Mouse (Mus musculus) thymus, postnatal 25 days (tissue): ENCODE results near the gene Ttc21b.
A peak's percentile ranks its signal among the peaks of the same experiment; 100 is the strongest.
"Not testable (repeated sequence)": the region's sequence is repeated elsewhere in the genome, so short reads cannot be mapped to it uniquely, and the experiment has no call there.

ENCODE experiments used
- DNase-seq: peaks from one replicate; pipeline ENCODE4 v3.0.0; 2022

Gene Ttc21b

GRCm38 (mm10) chr2:66256220-66257131 lies at the start of gene Ttc21b:
TSS of gene Ttc21b (minus strand) at chr2:66256617.
- peak; percentile 96 for DNase-seq

GRCm38 (mm10) chr2:66272551-66272950 lies 16.1 kb upstream of the Ttc21b start:
- DNase-seq: no peak

- DNase-seq: no peak
Observed at GRCm38 (mm10) chr2:66244013-66244412, 12.4 kb downstream of the Ttc21b start.

- no peak for DNase-seq
Observed at GRCm38 (mm10) chr2:66240334-66240733, 16.1 kb downstream of the Ttc21b start.

- DNase-seq: no peak
Observed at GRCm38 (mm10) chr2:66238886-66239285, 17.5 kb downstream of the Ttc21b start.

GRCm38 (mm10) chr2:66220954-66221353 lies 35.5 kb downstream of the Ttc21b start:
- no peak for DNase-seq

GRCm38 (mm10) chr2:66209875-66210274 lies 46.5 kb downstream of the Ttc21b start:
- DNase-seq: no peak

- DNase-seq: no peak
Observed at GRCm38 (mm10) chr2:66209353-66209752, 47.1 kb downstream of the Ttc21b start.

- DNase-seq: no peak
Observed at GRCm38 (mm10) chr2:66206796-66207195, 49.6 kb downstream of the Ttc21b start.

- no peak for DNase-seq
Observed at GRCm38 (mm10) chr2:66204218-66204617, 52.2 kb downstream of the Ttc21b start.

- no peak for DNase-seq
Observed at GRCm38 (mm10) chr2:66200195-66200594, 56.2 kb downstream of the Ttc21b start.

- DNase-seq: no peak
Observed at GRCm38 (mm10) chr2:66191691-66192100, 64.7 kb downstream of the Ttc21b start.

GRCm38 (mm10) chr2:66190157-66190556 lies 66.3 kb downstream of the Ttc21b start:
- DNase-seq: no peak

GRCm38 (mm10) chr2:66189197-66189596 lies 67.2 kb downstream of the Ttc21b start:
- DNase-seq: not testable (repeated sequence)

- no peak for DNase-seq
Observed at GRCm38 (mm10) chr2:66187520-66187919, 68.9 kb downstream of the Ttc21b start.

- no peak for DNase-seq
Observed at GRCm38 (mm10) chr2:66184431-66185164, 71.8 kb downstream of the Ttc21b start.

GRCm38 (mm10) chr2:66180293-66180692 lies 76.1 kb downstream of the Ttc21b start:
- DNase-seq: no peak

- DNase-seq: no peak
Observed at GRCm38 (mm10) chr2:66179782-66180181, 76.6 kb downstream of the Ttc21b start.

- no peak for DNase-seq
Observed at GRCm38 (mm10) chr2:66178848-66179215, 77.6 kb downstream of the Ttc21b start.

GRCm38 (mm10) chr2:66177886-66178847 lies 78.2 kb downstream of the Ttc21b start:
- DNase-seq: no peak

GRCm38 (mm10) chr2:66177017-66177416 lies 79.4 kb downstream of the Ttc21b start:
- DNase-seq: no peak

- DNase-seq: no peak
Observed at GRCm38 (mm10) chr2:66173134-66173533, 83.3 kb downstream of the Ttc21b start.

GRCm38 (mm10) chr2:66171643-66172042 lies 84.8 kb downstream of the Ttc21b start:
- DNase-seq: no peak
